Mouse (Mus musculus) limb, embryonic 12.5 days (tissue): ENCODE measurements around the gene Chn1. TPM values are rescaled to one million over a fixed set of nuclear protein-coding genes. Genes with fewer than 3 reads are reported as not detected.

Experiments used
- ATAC-seq: fragments of 200-750 bp; cut with Nextera tagmentation; 2 replicates; pipeline ENCODE4 v1.8.0; 2017; ENCODE audit warnings: low read depth, moderate TSS enrichment; ENCODE audit not compliant: insufficient number of reproducible peaks, insufficient read depth, low FRiP score, low TSS enrichment
- H3K27ac ChIP-seq: fragments of 300-500 bp; sonication (generic); 2 replicates; pipeline ENCODE4 v1.5.1; 2016; ENCODE audit warnings: mild to moderate bottlenecking, moderate library complexity
- H3K27me3 ChIP-seq: fragments of 300-500 bp; sonication (generic); 2 replicates; pipeline ENCODE4 v1.6.1; 2016; ENCODE audit warnings: mild to moderate bottlenecking, moderate library complexity
- H3K36me3 ChIP-seq: fragments of 300-500 bp; sonication (generic); 2 replicates; pipeline ENCODE4 v1.6.1; 2016; ENCODE audit warnings: mild to moderate bottlenecking, moderate library complexity
- H3K4me1 ChIP-seq: fragments of 300-500 bp; sonication (generic); replicated peaks from 2 replicates; pipeline ENCODE4 v1.6.1; 2016
- H3K4me2 ChIP-seq: fragments of 300-500 bp; sonication (generic); 2 replicates; pipeline ENCODE4 v1.6.1; 2016; ENCODE audit warnings: mild to moderate bottlenecking, moderate library complexity
- H3K4me3 ChIP-seq: fragments of 300-500 bp; sonication (generic); replicated peaks from 2 replicates; pipeline ENCODE4 v1.5.1; 2016; ENCODE audit warnings: mild to moderate bottlenecking
- H3K9ac ChIP-seq: fragments of 300-500 bp; sonication (generic); replicated peaks from 2 replicates; pipeline ENCODE4 v1.6.1; 2016; ENCODE audit warnings: mild to moderate bottlenecking, moderate library complexity
- H3K9me3 ChIP-seq: fragments of 300-500 bp; sonication (generic); 2 replicates; pipeline ENCODE4 v1.6.1; 2016; ENCODE audit warnings: mild to moderate bottlenecking, moderate library complexity
- WGBS: fragments of 180-500 bp; shearing (Covaris S2); methylation state at CpG from one replicate; pipeline ENCODE4 v1.1.7; 2016; 5-methylcytosine and 5-hydroxymethylcytosine counted together
- polyA plus RNA-seq: library from polyadenylated mRNA; unstranded; fragments of >200 nt; fragmentation: Nextera tagmentation; extraction: Ambion mirVana; gene quantifications from 2 replicates; pipeline ENCODE4 v1.2.1, GENCODE M21; 2016

Chn1 gene
- polyA plus RNA-seq, 1 experiment from 2014 or later = 41.9 TPM

GRCm38 (mm10) chr2:73668608-73669007 is 106.5 kb downstream of the Chn1 start:
- H3K4me1 ChIP-seq = no peaks in the 10 kb centered on the region
- no peaks in the 10 kb centered on the region for H3K36me3 ChIP-seq
- 69% methylated on average over 4 of the region's 4 CpGs for WGBS

GRCm38 (mm10) chr2:73660566-73661134 is 114.5 kb downstream of the Chn1 start:
- 91% methylated on average over 11 of the region's 11 CpGs for WGBS
- Histone ChIP-seq H3K4me3 (no peak overlapping the region), H3K9me3 (no peaks in the 10 kb centered on the region), H3K36me3 (no peaks in the 10 kb centered on the region), H3K9ac (no peak overlapping the region), H3K4me2 (peak overlapping the region; percentile 28), H3K27ac (0 out of 2 replicates have a peak overlapping the region, but pooled peaks have one; percentile 12), H3K27me3 (no peaks in the 10 kb centered on the region), H3K4me1 (peaks cover 20% of the 10 kb centered on the region)
- no peak for ATAC-seq

More at GRCm38 (mm10) chr2:73668608-73669007, 106.5 kb downstream of the Chn1 start:
- H3K4me3 ChIP-seq = no peak overlapping the region
- no peak overlapping the region for H3K27ac ChIP-seq
- H3K27me3 ChIP-seq = no peaks in the 10 kb centered on the region
- H3K9me3 ChIP-seq = no peaks in the 10 kb centered on the region
- ATAC-seq = no peak
- no peak overlapping the region for H3K4me2 ChIP-seq
- no peak overlapping the region for H3K9ac ChIP-seq

GRCm38 (mm10) chr2:73659726-73660565 is 115.2 kb downstream of the Chn1 start:
- H3K27ac ChIP-seq = 0 out of 2 replicates have a peak overlapping the region, but pooled peaks have one; percentile 23
- H3K36me3 ChIP-seq = no peaks in the 10 kb centered on the region
- no peak overlapping the region for H3K4me3 ChIP-seq
- peaks cover 20% of the 10 kb centered on the region for H3K4me1 ChIP-seq
- no peak overlapping the region for H3K9ac ChIP-seq
- no peaks in the 10 kb centered on the region for H3K27me3 ChIP-seq
- peak; percentile 71; the same call in 1 of the 2 replicates for ATAC-seq
- no peaks in the 10 kb centered on the region for H3K9me3 ChIP-seq
- 57% methylated on average over 18 of the region's 18 CpGs for WGBS
- H3K4me2 ChIP-seq = peak overlapping the region; percentile 28

GRCm38 (mm10) chr2:73659041-73659440 is 116.1 kb downstream of the Chn1 start:
- 83% methylated on average over 8 of the region's 8 CpGs for WGBS
- peaks cover 20% of the 10 kb centered on the region for H3K4me1 ChIP-seq
- no peak for ATAC-seq
- no peaks in the 10 kb centered on the region for H3K36me3 ChIP-seq
- no peak overlapping the region for H3K27ac ChIP-seq
- no peak overlapping the region for H3K9ac ChIP-seq
- no peak overlapping the region for H3K4me3 ChIP-seq
- H3K9me3 ChIP-seq = no peaks in the 10 kb centered on the region
- H3K4me2 ChIP-seq = no peak overlapping the region
- no peaks in the 10 kb centered on the region for H3K27me3 ChIP-seq

- H3K27me3 ChIP-seq = no peaks in the 10 kb centered on the region
- peaks cover 20% of the 10 kb centered on the region for H3K4me1 ChIP-seq
- no peak overlapping the region for H3K4me3 ChIP-seq
- ATAC-seq = no peak
- H3K27ac ChIP-seq = no peak overlapping the region
- H3K36me3 ChIP-seq = no peaks in the 10 kb centered on the region
- H3K4me2 ChIP-seq = no peak overlapping the region
- 71% methylated on average over 3 of the region's 3 CpGs for WGBS
- H3K9me3 ChIP-seq = no peaks in the 10 kb centered on the region
- no peak overlapping the region for H3K9ac ChIP-seq
Observed at GRCm38 (mm10) chr2:73657961-73658360, 117.2 kb downstream of the Chn1 start.

- 60% methylated on average over 7 of the region's 7 CpGs for WGBS
- no peaks in the 10 kb centered on the region for H3K9me3 ChIP-seq
- H3K27me3 ChIP-seq = no peaks in the 10 kb centered on the region
- no peak overlapping the region for H3K27ac ChIP-seq
- H3K36me3 ChIP-seq = no peaks in the 10 kb centered on the region
- peaks cover 20% of the 10 kb centered on the region for H3K4me1 ChIP-seq
- H3K9ac ChIP-seq = no peak overlapping the region
- no peak overlapping the region for H3K4me2 ChIP-seq
- no peak overlapping the region for H3K4me3 ChIP-seq
- no peak for ATAC-seq
Observed at GRCm38 (mm10) chr2:73657151-73657550, 118.0 kb downstream of the Chn1 start.

GRCm38 (mm10) chr2:73655663-73656062 is 119.5 kb downstream of the Chn1 start:
- Histone ChIP-seq H3K36me3 (no peaks in the 10 kb centered on the region), H3K27ac (no peak overlapping the region), H3K9me3 (peaks cover 6% of the 10 kb centered on the region; the same call in 1 of the 2 replicates), H3K4me1 (peaks cover 14% of the 10 kb centered on the region), H3K4me2 (no peak overlapping the region), H3K9ac (no peak overlapping the region), H3K4me3 (no peak overlapping the region), H3K27me3 (no peaks in the 10 kb centered on the region)
- ATAC-seq = no peak
- 73% methylated on average over 4 of the region's 4 CpGs for WGBS

- Histone ChIP-seq H3K4me3 (no peak overlapping the region), H3K27ac (no peak overlapping the region), H3K4me1 (peaks cover 7% of the 10 kb centered on the region), H3K4me2 (no peak overlapping the region), H3K27me3 (no peaks in the 10 kb centered on the region), H3K9me3 (peaks cover 6% of the 10 kb centered on the region; the same call in 1 of the 2 replicates), H3K36me3 (no peaks in the 10 kb centered on the region), H3K9ac (no peak overlapping the region)
- ATAC-seq = no peak
- 60% methylated on average over 1 of the region's 1 CpGs for WGBS
Observed at GRCm38 (mm10) chr2:73654892-73655243, 120.3 kb downstream of the Chn1 start.

- WGBS = 84% methylated on average over 4 of the region's 4 CpGs
- Histone ChIP-seq H3K9me3 (peaks cover 6% of the 10 kb centered on the region; the same call in 1 of the 2 replicates), H3K27me3 (no peaks in the 10 kb centered on the region), H3K4me3 (no peak overlapping the region), H3K4me1 (peaks cover 4% of the 10 kb centered on the region; the same call in 1 of the 2 replicates), H3K9ac (no peak overlapping the region), H3K4me2 (no peak overlapping the region), H3K36me3 (no peaks in the 10 kb centered on the region), H3K27ac (no peak overlapping the region)
- no peak for ATAC-seq
Observed at GRCm38 (mm10) chr2:73654059-73654891, 120.9 kb downstream of the Chn1 start.

- Histone ChIP-seq H3K36me3 (no peaks in the 10 kb centered on the region; the same call in 1 of the 2 replicates), H3K9ac (no peak overlapping the region), H3K9me3 (no peaks in the 10 kb centered on the region), H3K4me2 (no peak overlapping the region), H3K27me3 (no peaks in the 10 kb centered on the region), H3K4me1 (no peaks in the 10 kb centered on the region), H3K4me3 (no peak overlapping the region), H3K27ac (no peak overlapping the region)
- no peak for ATAC-seq
- WGBS = 86% methylated on average over 6 of the region's 6 CpGs
Observed at GRCm38 (mm10) chr2:73637688-73638087, 137.5 kb downstream of the Chn1 start.

GRCm38 (mm10) chr2:73636387-73636786 is 138.8 kb downstream of the Chn1 start:
- Histone ChIP-seq H3K4me1 (no peaks in the 10 kb centered on the region), H3K27ac (no peak overlapping the region), H3K4me3 (no peak overlapping the region), H3K4me2 (no peak overlapping the region), H3K27me3 (no peaks in the 10 kb centered on the region), H3K9ac (no peak overlapping the region), H3K36me3 (peaks cover 6% of the 10 kb centered on the region), H3K9me3 (no peaks in the 10 kb centered on the region)
- ATAC-seq = no peak
- 82% methylated on average over 3 of the region's 3 CpGs for WGBS
